Mouse (Mus musculus): Measurements from ENCODE around the gene 4833439L19Rik. TPM values are rescaled to one million over a fixed set of nuclear protein-coding genes. Genes with fewer than 3 reads are reported as not detected.

The 4833439L19Rik gene
- polyA plus RNA-seq, 2 experiments from 2014 or later = 67.3 to 104 TPM

DNA sequence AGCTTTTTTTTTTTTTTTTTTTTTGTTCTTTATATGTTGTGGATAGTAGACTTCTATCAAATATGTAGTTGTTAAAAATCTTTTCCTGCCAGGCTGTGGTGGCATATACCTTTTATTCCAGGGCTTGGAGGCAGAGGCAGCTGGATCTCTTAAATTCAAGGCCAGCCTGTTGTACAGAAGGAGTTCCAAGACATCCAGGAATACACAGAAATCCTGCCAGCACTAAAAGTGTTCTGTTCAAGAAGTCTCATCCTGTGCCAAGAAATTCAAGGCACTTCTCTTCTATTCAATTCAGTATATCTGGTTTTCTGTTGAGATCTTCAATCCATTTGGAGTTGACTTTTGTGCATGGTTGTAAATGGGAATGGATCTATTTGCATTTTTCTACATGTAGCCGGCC is 59.3 kb downstream of the 4833439L19Rik start:
- no peak for ATAC-seq

GRCm38 (mm10) chr13:54504611-54505260 is 60.5 kb downstream of the 4833439L19Rik start:
- no peak for ATAC-seq

DNA sequence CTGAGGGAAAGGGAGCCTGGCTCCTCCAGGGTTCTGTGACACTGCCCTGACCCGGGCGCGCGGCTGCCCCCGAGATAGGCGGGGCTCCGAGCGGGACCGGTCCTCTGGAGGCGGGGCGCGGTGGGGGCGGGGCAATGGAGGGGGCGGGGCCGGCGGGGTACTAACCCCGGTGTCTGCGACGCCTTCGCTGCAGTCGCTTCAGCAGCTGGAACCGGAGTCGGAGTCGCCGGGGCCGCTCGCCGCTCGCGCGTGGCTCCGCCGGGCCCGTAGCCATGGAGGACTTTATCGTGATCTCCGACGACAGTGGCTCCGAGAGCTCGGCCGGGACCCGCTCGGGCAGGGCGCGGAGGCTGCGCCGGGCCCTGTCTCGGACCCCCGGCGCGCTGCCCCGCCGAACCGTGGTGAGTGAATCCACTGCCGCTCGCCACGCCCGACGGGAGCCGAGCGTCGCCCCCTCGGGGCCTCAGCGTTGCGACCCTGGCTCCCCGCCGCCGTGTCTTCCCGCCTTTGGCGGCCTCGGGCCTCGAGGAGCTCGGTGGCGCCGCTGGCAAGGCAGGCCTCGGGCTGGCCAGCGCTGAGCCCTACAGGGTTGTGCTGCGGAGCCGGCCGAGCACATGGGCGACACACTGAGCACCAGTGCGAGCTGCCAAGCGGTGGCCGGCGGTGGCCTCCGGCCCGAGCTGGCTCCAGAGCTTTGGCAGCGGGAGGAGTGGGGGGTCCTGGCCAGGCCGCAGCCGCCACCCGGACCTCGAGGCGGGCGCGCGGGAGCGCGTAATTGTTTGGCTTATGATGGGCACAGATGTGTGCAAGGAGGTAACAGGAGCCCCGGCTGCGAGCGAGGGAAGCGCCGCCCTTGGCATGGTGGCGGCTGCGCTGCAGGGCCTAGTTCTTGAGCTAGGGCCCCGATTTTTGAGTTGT is 61.4 kb downstream of the 4833439L19Rik start, which contains the start of gene Simc1:
Simc1 (plus strand) TSS at position 176 of the 918 bp plus-strand sequence.
- peak; percentile 74 for ATAC-seq

DNA sequence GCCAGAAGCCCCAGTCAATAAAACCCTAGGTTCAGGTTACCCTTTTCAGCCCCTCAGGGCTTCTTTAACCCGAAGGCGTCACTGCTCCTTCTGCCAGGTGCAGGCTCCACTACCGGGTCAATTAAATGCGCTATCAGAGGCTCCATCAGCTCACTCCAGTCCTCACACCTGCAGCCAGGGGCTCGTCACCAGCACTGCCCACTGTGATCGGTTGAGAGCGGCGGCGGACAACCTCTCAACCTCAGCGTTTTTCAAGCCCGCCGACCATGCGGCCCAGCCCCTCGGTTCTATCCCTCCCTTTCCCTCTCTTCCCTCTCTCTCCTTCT is 62.0 kb downstream of the 4833439L19Rik start:
- ATAC-seq = peak; percentile 19

- ATAC-seq = no peak
Measured at GRCm38 (mm10) chr13:54501957-54502690, 63.1 kb downstream of the 4833439L19Rik start.

GRCm38 (mm10) chr13:54501352-54501751 is 63.9 kb downstream of the 4833439L19Rik start:
- peak; percentile 60 for ATAC-seq

Other genes starting within 250 kb of the 4833439L19Rik start
- not detected for gene Cplx2, start 194.1 kb downstream of the 4833439L19Rik start, polyA plus RNA-seq (2017; shearing (Covaris generic))
- 10 to 100 TPM; 23.8 to 34.9 TPM for gene Thoc3, start 96.6 kb downstream of the 4833439L19Rik start, polyA plus RNA-seq (2017; shearing (Covaris generic))
- 10 to 100 TPM; 13.2 to 13.9 TPM for gene Simc1, start 61.7 kb downstream of the 4833439L19Rik start, polyA plus RNA-seq (2017; shearing (Covaris generic))
- 1 to 10 TPM; 3.8 to 5.0 TPM for gene Arl10, start 9.6 kb upstream of the 4833439L19Rik start, polyA plus RNA-seq (2017; shearing (Covaris generic))
- gene Nop16, start 24.7 kb upstream of the 4833439L19Rik start, polyA plus RNA-seq (2017; shearing (Covaris generic)) = 10 to 100 TPM; 59.5 to 64.6 TPM
- 100 to 1,000 TPM in 1 of 2 experiments, 10 to 100 TPM in 1; 98.7 to 110 TPM for gene Higd2a, start 24.8 kb upstream of the 4833439L19Rik start, polyA plus RNA-seq (2017; shearing (Covaris generic))
- 10 to 100 TPM; 15.6 to 16.2 TPM for gene Cltb, start 45.9 kb upstream of the 4833439L19Rik start, polyA plus RNA-seq (2017; shearing (Covaris generic))
- gene Faf2, start 56.3 kb upstream of the 4833439L19Rik start, polyA plus RNA-seq (2017; shearing (Covaris generic)) = 100 to 1,000 TPM in 1 of 2 experiments, 10 to 100 TPM in 1; 86.1 to 109 TPM
- gene Rnf44, start 128.5 kb upstream of the 4833439L19Rik start, polyA plus RNA-seq (2017; shearing (Covaris generic)) = 10 to 100 TPM; 25.5 to 30.0 TPM
- not detected for gene Cdhr2, start 136.0 kb upstream of the 4833439L19Rik start, polyA plus RNA-seq (2017; shearing (Covaris generic))
- not detected for gene Gprin1, start 184.4 kb upstream of the 4833439L19Rik start, polyA plus RNA-seq (2017; shearing (Covaris generic))
- 1 to 10 TPM in 1 of 2 experiments, under 1 TPM in 1; 0.30 to 1.1 TPM for gene Sncb, start 201.2 kb upstream of the 4833439L19Rik start, polyA plus RNA-seq (2017; shearing (Covaris generic))
- gene Eif4e1b, start 218.6 kb upstream of the 4833439L19Rik start, polyA plus RNA-seq (2017; shearing (Covaris generic)) = not detected
- gene Tspan17, start 223.9 kb upstream of the 4833439L19Rik start, polyA plus RNA-seq (2017; shearing (Covaris generic)) = 1 to 10 TPM; 2.1 to 2.7 TPM

Data from CD4-positive, CD25-positive, alpha-beta regulatory T cell, adult 4 months (primary cell).